Mouse (Mus musculus): ENCODE results near the gene Adam8.

The Adam8 gene

GRCm38 (mm10) chr7:139992406-139992805 lies at the start of gene Adam8:
Gene Adam8 (minus strand): TSS chr7:139992562.
- no peak for DNase-seq

DNA sequence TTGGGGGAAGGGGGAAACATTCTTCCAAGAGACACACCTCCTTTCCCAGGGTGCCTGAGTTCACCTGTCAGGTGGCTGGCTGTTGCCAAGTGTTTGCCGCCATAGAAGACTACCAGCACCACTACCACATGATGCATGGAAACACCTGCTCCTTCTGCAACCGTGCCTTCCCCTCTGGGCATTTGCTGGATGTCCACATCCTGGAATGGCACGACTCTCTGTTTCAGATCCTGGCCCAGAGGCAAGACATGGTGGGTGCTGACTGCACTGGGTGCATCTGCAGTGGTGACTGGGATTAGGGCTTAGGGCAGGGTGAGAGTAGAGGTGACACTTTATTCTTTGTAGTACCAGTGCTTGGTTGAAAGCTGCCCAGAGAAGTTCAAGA lies 44.8 kb upstream of the Adam8 start:
- no peak for DNase-seq

- DNase-seq = peak; percentile 96
Observed at GRCm38 (mm10) chr7:140036281-140037170, 44.2 kb upstream of the Adam8 start, which contains the start of the genes Zfp511 and Tubgcp2. Gene Zfp511 (plus strand): TSS chr7:140036391. Gene Tubgcp2 (minus strand): TSS chr7:140036669.

DNA sequence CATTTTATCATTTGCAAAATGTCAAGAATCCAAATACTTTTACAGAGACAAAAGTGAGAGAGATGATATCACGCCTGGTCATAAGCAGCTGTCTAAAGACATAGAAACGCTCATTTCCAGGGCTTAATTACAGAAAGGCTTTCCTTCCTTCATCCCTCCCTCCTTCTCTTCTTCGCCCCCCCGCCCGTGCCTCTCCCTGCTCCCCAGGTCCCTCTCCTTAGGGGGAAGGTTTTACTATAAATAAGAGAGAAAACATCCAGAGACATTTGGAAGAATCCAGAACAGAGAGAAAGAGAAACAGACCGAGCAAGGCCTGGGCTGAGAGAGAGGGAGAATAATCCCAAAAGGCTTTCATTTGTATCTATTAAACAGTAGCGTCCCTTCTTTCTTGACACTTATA lies 43.1 kb upstream of the Adam8 start:
- DNase-seq = no peak

GRCm38 (mm10) chr7:140033386-140033785 lies 41.0 kb upstream of the Adam8 start:
- no peak for DNase-seq

- DNase-seq = no peak
Observed at GRCm38 (mm10) chr7:140032366-140032765, 40.0 kb upstream of the Adam8 start.

DNA sequence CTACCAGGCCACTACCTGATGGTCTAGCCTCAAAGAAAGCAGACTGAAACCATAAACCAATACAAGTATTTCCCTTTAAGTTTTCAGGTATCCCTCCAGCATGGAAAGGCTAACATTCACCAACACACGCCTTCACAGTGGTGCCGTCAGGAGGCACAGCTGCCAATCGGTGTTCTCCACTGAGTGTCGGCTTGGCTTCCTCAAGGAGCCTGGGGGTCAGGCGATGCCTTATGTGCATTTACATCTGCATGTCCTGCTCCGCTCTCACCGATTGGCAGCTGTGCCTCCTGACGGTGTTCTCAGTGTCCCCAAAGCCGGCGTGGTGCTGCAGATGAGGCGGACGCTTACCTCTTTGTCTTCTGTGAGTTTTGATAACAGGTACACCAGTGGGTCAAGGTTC lies 39.4 kb upstream of the Adam8 start:
- DNase-seq = no peak

DNA sequence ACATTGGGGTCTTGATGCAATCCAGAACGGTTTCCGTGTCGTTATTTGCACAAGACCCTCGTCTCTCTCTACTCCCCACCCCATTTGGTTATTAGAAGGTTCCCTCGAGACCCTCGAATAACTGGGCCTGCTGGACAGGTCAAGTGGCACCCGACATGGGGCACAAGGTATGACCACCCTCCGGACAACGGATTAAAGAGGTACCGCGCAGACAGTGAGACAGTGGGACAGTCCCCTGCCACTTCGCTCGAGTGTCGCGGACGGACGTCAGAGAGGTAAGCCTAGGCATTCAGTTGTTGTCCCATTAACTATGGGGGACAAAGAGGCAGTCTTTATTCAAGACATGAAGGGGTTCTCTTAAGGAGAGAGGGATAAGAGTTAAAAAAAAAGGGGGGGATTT lies 19.0 kb upstream of the Adam8 start:
- no peak for DNase-seq

DNA sequence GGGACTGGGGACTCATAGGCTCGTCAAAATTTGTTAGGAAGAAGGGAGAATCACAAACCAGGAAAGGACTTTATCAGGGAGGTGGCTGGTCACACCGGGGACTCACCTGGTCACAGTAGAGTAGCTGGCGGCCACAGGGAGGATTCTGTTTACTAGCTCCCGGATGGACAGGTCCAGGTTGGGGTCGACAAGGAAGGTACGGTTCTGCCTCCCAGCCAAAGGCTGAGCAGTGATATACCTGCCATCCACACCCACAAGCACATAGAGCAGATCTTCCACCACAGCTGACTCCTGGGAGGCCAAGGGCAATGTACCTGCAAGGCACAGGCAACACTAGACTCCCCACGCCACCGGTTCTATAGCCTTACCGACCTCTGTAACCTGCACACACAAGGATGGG lies 15.4 kb upstream of the Adam8 start:
- no peak for DNase-seq

GRCm38 (mm10) chr7:140006861-140007611 lies 14.7 kb upstream of the Adam8 start:
- no peak for DNase-seq

DNA sequence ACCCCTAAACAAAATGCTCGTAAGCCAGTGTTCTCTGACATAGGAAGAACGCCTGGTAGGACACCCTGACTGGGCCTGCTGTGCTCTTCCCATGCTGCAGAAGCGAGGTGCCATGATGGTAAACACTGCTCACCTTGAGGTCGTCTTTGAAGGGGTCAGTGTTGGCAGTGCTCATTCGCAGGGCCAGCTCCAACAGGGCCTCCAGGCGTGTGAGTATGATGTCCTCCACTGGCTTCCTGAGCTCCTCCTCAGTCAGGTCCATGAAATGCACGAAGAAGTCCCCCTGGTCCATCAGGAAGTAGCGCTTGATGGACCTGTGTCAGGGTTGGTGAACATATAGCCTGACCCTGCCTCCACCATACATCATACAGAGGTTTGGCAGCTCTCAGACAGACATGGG lies 12.3 kb upstream of the Adam8 start:
- DNase-seq = no peak

- no peak for DNase-seq
Observed at GRCm38 (mm10) chr7:140001086-140001740, 8.9 kb upstream of the Adam8 start.

- peak; percentile 53 for DNase-seq
Observed at GRCm38 (mm10) chr7:139998691-139999350, 6.5 kb upstream of the Adam8 start.

DNA sequence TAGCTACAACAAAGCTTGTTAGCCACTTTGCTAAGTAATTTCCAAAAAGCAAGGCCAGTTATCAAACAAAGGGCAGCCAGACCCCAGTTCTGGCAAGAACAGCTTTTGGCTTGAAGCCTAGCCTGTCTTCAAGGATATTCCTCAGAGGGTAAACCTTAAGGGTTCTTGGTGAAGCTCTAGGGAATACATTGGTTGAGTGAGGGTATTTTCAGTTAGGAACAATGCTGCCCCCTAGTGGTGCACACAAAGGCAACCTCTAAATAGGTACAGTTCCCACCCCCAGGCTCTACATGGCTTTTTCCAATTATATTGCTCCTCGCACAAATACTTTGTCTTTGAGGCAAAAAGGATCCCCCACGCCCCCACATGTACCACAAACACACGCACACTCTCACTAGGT lies 2.3 kb upstream of the Adam8 start:
- DNase-seq = peak; percentile 71

GRCm38 (mm10) chr7:139994202-139994601 lies 1.8 kb upstream of the Adam8 start:
- DNase-seq = no peak

- DNase-seq = no peak
Observed at GRCm38 (mm10) chr7:139993532-139993931, 1.2 kb upstream of the Adam8 start.

DNA sequence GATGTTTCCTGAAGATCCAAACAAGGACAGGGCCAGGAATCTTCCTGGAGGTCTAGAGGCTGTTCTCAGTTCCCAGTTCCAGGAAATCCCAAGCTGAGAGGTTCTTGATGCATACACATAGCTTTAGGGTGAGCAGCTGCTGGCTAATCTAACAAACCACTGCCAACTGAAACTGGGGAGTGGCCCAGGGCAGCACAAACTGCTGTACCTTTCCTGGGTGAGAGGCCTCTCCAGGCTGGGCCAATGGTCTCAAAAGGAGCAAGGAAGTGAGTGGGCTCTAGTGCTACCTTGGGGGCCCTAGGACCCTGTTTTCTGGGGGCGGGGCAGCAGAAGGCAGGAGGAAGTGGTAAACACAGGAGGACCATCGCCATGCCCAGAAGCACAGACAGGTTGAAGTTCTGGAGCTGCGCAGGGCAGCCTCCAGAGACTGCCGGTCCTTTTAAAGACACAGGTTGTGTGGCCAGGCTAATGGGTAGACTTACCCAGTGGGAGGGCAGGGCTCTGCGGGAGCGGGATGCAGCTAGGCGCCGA lies 1.4 kb downstream of the Adam8 start:
- no peak for DNase-seq

DNA sequence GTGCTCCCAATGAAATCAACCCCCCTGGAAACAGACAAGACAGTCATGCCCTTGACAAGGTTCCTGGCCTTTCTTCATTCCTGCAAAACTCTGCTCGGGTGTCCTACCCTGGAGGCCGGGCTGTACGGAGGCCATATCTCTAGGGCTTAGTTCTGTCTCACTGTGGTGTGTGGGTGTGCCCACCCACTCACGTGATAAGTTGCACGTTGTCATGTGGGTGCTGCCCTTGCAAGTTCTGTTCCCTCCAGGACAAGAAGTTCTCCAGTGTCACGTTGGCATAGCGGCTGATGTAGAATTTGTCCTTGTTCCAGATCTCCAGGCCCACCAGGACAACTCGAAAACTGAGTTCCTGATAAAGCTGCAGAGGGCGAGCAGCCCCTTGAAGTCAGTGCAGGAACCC lies 4.1 kb downstream of the Adam8 start:
- DNase-seq = no peak

- DNase-seq = peak; percentile 27
Observed at GRCm38 (mm10) chr7:139984505-139984904, 7.9 kb downstream of the Adam8 start.

DNA sequence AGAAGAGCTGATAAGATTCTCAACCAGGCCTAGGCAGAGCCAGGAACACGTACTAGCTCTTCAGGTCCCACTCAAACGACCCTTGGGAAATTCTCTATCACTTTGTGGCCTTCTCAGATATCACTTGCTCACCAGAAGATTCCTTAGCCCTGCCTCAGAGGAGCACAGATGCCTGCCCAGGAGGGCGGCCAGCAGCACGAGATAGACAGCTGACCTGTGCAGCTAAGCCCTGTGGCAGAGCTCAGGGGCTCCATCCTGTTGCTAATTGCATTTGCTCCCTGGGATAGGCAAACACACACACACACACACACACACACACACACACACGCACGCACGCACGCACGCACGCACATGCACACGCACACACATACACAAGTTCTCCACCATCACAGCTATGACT lies 10.3 kb downstream of the Adam8 start:
- no peak for DNase-seq

DNA sequence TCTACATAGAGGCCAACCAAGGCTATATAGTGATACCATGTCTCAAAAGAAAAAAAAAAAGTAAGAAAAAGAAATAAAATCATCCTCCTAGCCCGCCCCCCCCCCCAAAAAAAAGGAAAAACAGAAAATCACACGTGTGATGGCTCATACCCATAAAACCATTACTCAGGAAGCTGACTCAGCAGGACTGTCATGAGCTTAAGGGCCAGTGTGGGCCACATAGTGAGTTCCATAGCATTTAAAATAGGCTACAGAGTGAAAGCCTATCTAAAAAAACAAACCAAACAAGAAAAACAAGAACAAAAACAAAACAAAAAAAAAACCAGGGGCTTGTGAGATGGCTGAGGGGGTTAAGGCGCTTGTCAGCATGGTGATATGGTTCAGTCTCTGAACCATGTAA lies 11.6 kb downstream of the Adam8 start:
- DNase-seq = no peak

DNA sequence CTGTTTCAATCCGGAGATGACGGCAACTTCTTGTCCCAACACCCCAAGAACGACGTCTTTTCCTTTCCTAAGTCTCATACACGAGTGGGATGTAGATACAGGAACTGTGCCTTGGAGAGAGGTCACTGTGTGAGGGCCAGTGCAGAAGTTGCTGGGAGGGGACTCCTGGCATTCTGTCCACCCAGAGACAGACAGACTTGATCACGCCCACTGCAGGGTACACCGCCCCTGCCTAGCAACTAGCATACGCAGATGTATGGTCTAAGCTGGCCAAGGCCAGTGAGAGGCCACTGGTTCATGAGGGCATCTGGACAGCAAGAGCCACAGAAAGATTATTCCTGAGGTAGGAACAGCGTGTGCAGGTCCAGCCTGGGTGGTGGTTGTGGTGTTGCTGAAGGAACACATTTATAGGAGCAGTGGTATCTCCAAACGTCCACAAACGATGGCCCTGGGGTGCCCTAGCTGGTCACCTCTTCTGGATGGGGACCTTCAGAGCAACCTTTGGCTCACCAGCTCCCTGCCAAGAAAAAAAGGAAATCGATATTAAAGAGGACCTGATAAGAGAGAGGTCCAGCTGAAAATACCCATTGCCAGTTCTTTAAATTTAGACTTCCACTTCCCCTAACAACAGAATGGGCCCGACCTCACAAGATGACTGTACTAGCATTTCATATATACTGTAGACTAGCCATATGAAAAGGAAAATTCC lies 13.2 kb downstream of the Adam8 start:
- peak; percentile 47 for DNase-seq
